Comparison of ENCODE assay signal across 8 mouse cellular contexts in the genomic region with DNA sequence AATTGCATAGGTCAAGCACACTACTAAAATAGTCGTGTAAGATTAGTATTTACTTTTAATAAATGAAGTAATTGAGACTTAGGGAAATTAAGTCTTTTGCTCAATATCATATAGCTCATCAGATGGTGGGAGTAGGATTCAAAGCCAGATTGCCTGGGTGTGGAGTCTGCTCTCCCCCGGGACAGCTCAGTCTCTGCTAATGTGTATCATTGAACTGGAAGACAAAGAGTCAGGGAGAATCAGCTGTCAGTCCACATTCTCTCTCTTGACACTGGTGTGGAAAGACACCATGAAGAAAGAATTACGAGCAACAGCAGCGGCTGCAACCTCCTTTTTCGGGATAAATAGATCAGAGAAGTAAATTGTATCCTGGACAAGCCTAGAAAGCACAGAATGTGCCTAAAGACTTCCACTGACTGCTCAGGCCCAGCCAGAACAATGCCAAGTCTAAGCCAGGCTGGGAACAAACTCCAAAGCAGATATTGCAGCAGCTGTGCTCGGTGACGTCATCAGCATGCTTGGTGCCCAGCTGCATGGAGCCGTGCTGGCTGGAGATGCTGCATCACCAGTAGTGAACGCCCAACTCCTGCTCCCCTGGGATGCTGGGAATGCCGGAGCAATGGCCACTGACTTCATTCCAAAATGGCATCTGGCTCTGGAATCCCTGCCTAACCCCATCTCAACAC. TPM values are rescaled to one million over a fixed set of nuclear protein-coding genes. Genes with fewer than 3 reads are reported as not detected.
A peak's percentile ranks its signal among the peaks of the same experiment; 100 is the strongest.
DNase-seq lines count a peak whose midpoint lies in the region; ATAC-seq and TF ChIP-seq lines count a peak whose summit lies in the region.

No protein-coding gene starts in this region.

- peak; percentile 98 for DNase-seq in heart, adult 11 months
- DNase-seq in adrenal gland, postnatal 14 days = peak; percentile 75
- peak; percentile 83 for DNase-seq in gastrocnemius, postnatal 25 days
- DNase-seq in layer of hippocampus, adult 2 months (ENCODE audit: low spot score in 2 of 2) = peak; percentile 39 to 42
- DNase-seq in testis, postnatal 14 days (ENCODE audit: low spot score) = peak; percentile 20

- H3K36me3 ChIP-seq in heart, embryonic 11.5 days (ENCODE audit: control insufficient read depth, insufficient read depth, low read length) = no peaks in the 10 kb centered on the region
- H3K36me3 ChIP-seq in midbrain, embryonic 15.5 days (replicated peaks) = no peaks in the 10 kb centered on the region
- no peaks in the 10 kb centered on the region for H3K36me3 ChIP-seq in kidney, embryonic 16.5 days (ENCODE audit: insufficient read depth, low read length)

- H3K27me3 ChIP-seq in heart, embryonic 11.5 days (ENCODE audit: control insufficient read depth, insufficient read depth, low read length) = no peaks in the 10 kb centered on the region
- no peaks in the 10 kb centered on the region for H3K27me3 ChIP-seq in midbrain, embryonic 15.5 days (replicated peaks)
- H3K27me3 ChIP-seq in kidney, embryonic 16.5 days (ENCODE audit: insufficient read depth, low read length) = no peaks in the 10 kb centered on the region

- H3K9ac ChIP-seq in heart, embryonic 11.5 days (ENCODE audit: low read depth, low read length) = no peak overlapping the region
- no peak overlapping the region for H3K9ac ChIP-seq in midbrain, embryonic 15.5 days
- H3K9ac ChIP-seq in kidney, embryonic 16.5 days (replicated peaks; ENCODE audit: low read length) = no peak overlapping the region

- no peak overlapping the region for H3K4me2 ChIP-seq in heart, embryonic 11.5 days
- H3K4me2 ChIP-seq in midbrain, embryonic 15.5 days = no peak overlapping the region
- no peak overlapping the region for H3K4me2 ChIP-seq in kidney, embryonic 16.5 days (replicated peaks; ENCODE audit: low read depth, low read length)

- no peak for ATAC-seq in heart, embryonic 11.5 days (replicated peaks; ENCODE audit: insufficient number of reproducible peaks, low FRiP score, low TSS enrichment)
- peak; percentile 82 for ATAC-seq in midbrain, embryonic 15.5 days (replicated peaks)
- ATAC-seq in kidney, embryonic 16.5 days (ENCODE audit: low FRiP score, low TSS enrichment) = no peak

- 68% methylated on average over 10 of the region's 10 CpGs for WGBS in heart, embryonic 11.5 days (ENCODE audit: insufficient replicate concordance)
- WGBS in midbrain, embryonic 15.5 days = 23% methylated on average over 10 of the region's 10 CpGs
- WGBS in kidney, embryonic 16.5 days = 61% methylated on average over 10 of the region's 10 CpGs

- no peaks in the 10 kb centered on the region; the same call in 1 of the 2 replicates for H3K9me3 ChIP-seq in heart, embryonic 11.5 days (replicated peaks; ENCODE audit: control insufficient read depth, low read length)
- peaks cover 3% of the 10 kb centered on the region; the same call in 1 of the 2 replicates for H3K9me3 ChIP-seq in midbrain, embryonic 15.5 days
- H3K9me3 ChIP-seq in kidney, embryonic 16.5 days (ENCODE audit: low read length) = 0 out of 2 replicates have a peak, but pooled peaks cover 4% of the 10 kb centered on the region

- no peak overlapping the region for H3K27ac ChIP-seq in heart, embryonic 11.5 days (ENCODE audit: low read depth, low read length)
- H3K27ac ChIP-seq in layer of hippocampus, adult 2 months = peak overlapping the region; percentile 77
- peak overlapping the region; percentile 60 for H3K27ac ChIP-seq in midbrain, embryonic 15.5 days
- H3K27ac ChIP-seq in kidney, embryonic 16.5 days (ENCODE audit: low read length) = no peak overlapping the region

- peaks cover 9% of the 10 kb centered on the region; the same call in 1 of the 2 replicates for H3K4me1 ChIP-seq in heart, embryonic 11.5 days (ENCODE audit: control insufficient read depth, insufficient read depth, low read length)
- peaks cover 6% of the 10 kb centered on the region for H3K4me1 ChIP-seq in midbrain, embryonic 15.5 days
- peaks cover 15% of the 10 kb centered on the region; the same call in 1 of the 2 replicates for H3K4me1 ChIP-seq in kidney, embryonic 16.5 days (ENCODE audit: insufficient read depth, low read length)

- no peak overlapping the region for H3K4me3 ChIP-seq in heart, embryonic 11.5 days (ENCODE audit: low read depth, low read length)
- no peak overlapping the region for H3K4me3 ChIP-seq in layer of hippocampus, adult 2 months
- H3K4me3 ChIP-seq in midbrain, embryonic 15.5 days = no peak overlapping the region
- H3K4me3 ChIP-seq in kidney, embryonic 16.5 days (ENCODE audit: low read length) = no peak overlapping the region

- TF ChIP-seq CTCF in layer of hippocampus, adult 2 months (conservative IDR thresholded peaks at IDR 0.05) = no peak

RNA-seq across cellular contexts. Expression of a gene that starts 14.5 kb away (rescaled TPM):
- polyA plus RNA-seq in heart, embryonic 11.5 days (2014; fragmentation: Nextera tagmentation; extraction: Ambion mirVana) = 1.9 and 3.1 TPM in 2 replicates
- 242 and 293 TPM in 2 replicates for total RNA-seq in adrenal gland, postnatal 14 days (2021)
- 10 to 100 TPM; 88.9 to 97.1 TPM for total RNA-seq in gastrocnemius, postnatal 25 days (2021)
- total RNA-seq in layer of hippocampus, adult 2 months (2021) = 10 to 100 TPM; 82.3 to 86.7 TPM
- polyA plus RNA-seq in midbrain, embryonic 15.5 days (2015; fragmentation: Nextera tagmentation; extraction: Ambion mirVana) = 0.96 and 5.1 TPM in 2 replicates
- polyA plus RNA-seq in kidney, embryonic 16.5 days (2015; fragmentation: Nextera tagmentation; extraction: Ambion mirVana) = 5.6 and 19.7 TPM in 2 replicates

Comparison
In these comparisons a context has a peak if more than half of its experiments do, and no peak if none do; other contexts are left out.
1. DNase-seq: peak in every context shown above with its lines; median percentile 98 in heart, adult 11 months; 83 in gastrocnemius, postnatal 25 days; 75 in adrenal gland, postnatal 14 days; 40 in layer of hippocampus, adult 2 months; 20 in testis, postnatal 14 days.
2. H3K27ac ChIP-seq: peak in layer of hippocampus, adult 2 months (single experiment) and midbrain, embryonic 15.5 days (single experiment); none in heart, embryonic 11.5 days (single experiment) and kidney, embryonic 16.5 days (single experiment).